Comparison of ENCODE assay signal across 26 mouse cellular contexts in the genomic region with DNA sequence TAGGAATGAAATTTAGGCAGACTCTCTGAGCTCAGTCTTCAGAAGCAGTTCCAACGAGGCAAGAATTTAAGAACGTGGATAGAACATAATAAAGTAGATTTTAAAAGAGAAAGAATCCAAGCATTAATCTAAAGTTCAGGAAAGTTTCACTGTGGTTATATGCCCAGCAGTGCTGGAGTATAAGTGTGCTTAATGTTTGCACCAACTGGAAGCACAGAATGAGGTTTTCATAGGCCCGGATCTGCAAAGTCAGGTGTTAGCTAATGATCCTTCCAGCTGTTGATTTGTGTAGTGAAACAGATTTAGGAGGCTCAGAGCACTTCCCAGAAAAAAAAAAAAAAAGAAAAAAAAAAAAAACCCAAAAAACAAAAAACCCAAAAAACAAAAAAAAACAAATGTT.
"Had no signal": no experiment of that assay in that cellular context is flagged by ENCODE, and none has a peak within 500 bp of the region (broad histone marks: within the 10 kb centered on the region; RNA-seq: fewer than 3 reads in every experiment).

No protein-coding gene starts in this region.

- ATAC-seq: hindbrain, postnatal 0 days; intestine, embryonic 16.5 days; liver, embryonic 12.5 days had no signal

- H3K4me3 ChIP-seq: gastrocnemius, adult 2 months; heart, adult 2 months; heart, embryonic 13.5 days; heart, embryonic 15.5 days; hindbrain, embryonic 13.5 days; hindbrain, embryonic 15.5 days; kidney, embryonic 15.5 days; left cerebral cortex, adult 2 months; limb, embryonic 12.5 days; limb, embryonic 15.5 days; liver, embryonic 12.5 days had no signal

- H3K4me1 ChIP-seq: heart, embryonic 13.5 days; heart, embryonic 15.5 days; hindbrain, embryonic 13.5 days; hindbrain, embryonic 15.5 days; kidney, embryonic 15.5 days; limb, embryonic 12.5 days; limb, embryonic 15.5 days; liver, embryonic 12.5 days had no signal

- H3K27me3 ChIP-seq: heart, embryonic 13.5 days; heart, embryonic 15.5 days; hindbrain, embryonic 13.5 days; hindbrain, embryonic 15.5 days; kidney, embryonic 15.5 days; limb, embryonic 12.5 days; limb, embryonic 15.5 days; liver, embryonic 12.5 days had no signal

- H3K27ac ChIP-seq: gastrocnemius, adult 2 months; heart, adult 2 months; heart, embryonic 13.5 days; heart, embryonic 15.5 days; hindbrain, embryonic 13.5 days; hindbrain, embryonic 15.5 days; hindbrain, postnatal 0 days; kidney, embryonic 15.5 days; kidney, postnatal 0 days; left cerebral cortex, adult 2 months; limb, embryonic 12.5 days; limb, embryonic 15.5 days; liver, embryonic 12.5 days; liver, embryonic 14.5 days had no signal

- DNase-seq: gastrocnemius, adult 2 months; gastrocnemius, postnatal 10 days; gastrocnemius, postnatal 36 days; heart, adult 11 months; heart, adult 2 months; heart, postnatal 14 days; heart, postnatal 36 days; kidney, adult 11 months; kidney, adult 2 months; kidney, adult 9 months; kidney, postnatal 14 days; kidney, postnatal 36 days had no signal

- H3K36me3 ChIP-seq: heart, embryonic 13.5 days; heart, embryonic 15.5 days; hindbrain, embryonic 13.5 days; hindbrain, embryonic 15.5 days; kidney, embryonic 15.5 days; limb, embryonic 12.5 days; limb, embryonic 15.5 days; liver, embryonic 12.5 days had no signal

- H3K9me3 ChIP-seq: heart, embryonic 13.5 days; heart, embryonic 15.5 days; hindbrain, embryonic 13.5 days; hindbrain, embryonic 15.5 days; kidney, embryonic 15.5 days; limb, embryonic 12.5 days; limb, embryonic 15.5 days; liver, embryonic 12.5 days had no signal

- H3K9ac ChIP-seq: heart, embryonic 13.5 days; heart, embryonic 15.5 days; hindbrain, embryonic 13.5 days; hindbrain, embryonic 15.5 days; kidney, embryonic 15.5 days; limb, embryonic 12.5 days; limb, embryonic 15.5 days; liver, embryonic 12.5 days; liver, embryonic 14.5 days had no signal

- H3K4me2 ChIP-seq: heart, embryonic 11.5 days; heart, embryonic 13.5 days; heart, embryonic 15.5 days; hindbrain, embryonic 13.5 days; hindbrain, embryonic 15.5 days; kidney, embryonic 15.5 days; limb, embryonic 12.5 days; limb, embryonic 15.5 days; liver, embryonic 12.5 days had no signal
